Mouse (Mus musculus): ENCODE results near the gene Gm8439.
A peak's percentile ranks its signal among the peaks of the same experiment; 100 is the strongest.
"Not testable (repeated sequence)": the region's sequence is repeated elsewhere in the genome, so short reads cannot be mapped to it uniquely, and the experiment has no call there.

Gm8439 gene

GRCm38 (mm10) chr4:120588445-120588844, at the start of gene Gm8439:
Gene Gm8439, plus strand, starts transcription at chr4:120588745.
- DNase-seq (ENCODE audit: low read depth, low spot score): no peak

DNA sequence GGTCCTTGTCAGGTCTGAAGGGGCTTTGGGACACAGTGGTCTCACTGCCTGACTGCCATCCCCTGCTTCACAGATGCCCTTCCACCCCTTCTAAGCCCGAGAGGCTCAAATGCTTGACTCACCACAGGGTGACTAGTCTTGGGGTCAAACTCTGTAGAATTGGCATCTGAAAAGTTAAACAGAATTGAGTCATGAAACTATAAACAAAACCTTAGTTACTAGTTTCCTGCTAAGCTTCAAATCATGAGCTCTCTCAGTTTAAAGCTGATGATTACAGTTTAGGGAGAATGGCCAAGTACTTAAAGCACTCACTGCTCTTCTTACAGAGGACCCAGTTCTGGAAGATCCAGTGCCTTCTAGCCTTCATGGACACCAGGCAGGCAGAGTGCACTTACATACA, 43.6 kb upstream of the Gm8439 start:
- DNase-seq (ENCODE audit: low read depth, low spot score): no peak

DNA sequence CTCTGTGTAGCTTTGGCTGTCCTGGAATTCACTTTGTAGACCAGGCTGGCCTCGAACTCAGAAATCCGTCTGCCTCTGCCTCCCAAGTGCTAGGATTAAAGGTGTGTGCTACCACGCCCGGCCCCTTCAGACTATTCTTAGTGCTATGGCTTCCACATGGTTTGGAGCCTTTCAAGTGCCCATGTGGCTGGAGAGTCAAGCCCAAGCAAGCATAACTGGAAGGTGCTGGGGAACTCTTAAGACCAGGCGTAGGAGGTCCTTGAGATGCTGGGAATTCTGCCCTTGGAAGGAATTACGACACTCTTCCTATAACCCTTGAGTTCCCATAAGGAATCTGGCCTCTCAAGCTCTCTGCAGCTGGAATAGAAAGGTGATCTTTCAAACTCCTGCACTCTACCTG, 32.0 kb upstream of the Gm8439 start:
- DNase-seq (ENCODE audit: low read depth, low spot score): no peak

DNA sequence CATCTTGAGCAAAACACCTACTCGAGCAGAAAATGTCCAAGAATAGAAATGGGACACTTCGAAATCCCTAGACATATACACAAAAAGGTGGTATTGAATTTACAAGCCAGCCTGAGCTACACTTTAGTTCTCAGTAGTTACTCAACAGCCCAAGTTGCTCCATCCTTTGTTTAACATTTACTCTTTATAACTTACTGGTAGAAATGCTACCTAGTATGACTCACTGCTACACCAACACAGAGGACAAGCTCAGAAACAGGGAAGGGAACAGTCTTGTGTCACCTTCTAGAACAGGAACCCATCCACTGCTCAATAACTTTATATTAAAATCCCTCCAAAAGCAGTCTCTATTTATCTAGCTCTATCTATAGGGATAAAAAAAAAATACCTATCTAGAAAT, 22.8 kb upstream of the Gm8439 start:
- no peak for DNase-seq (ENCODE audit: low read depth, low spot score)

GRCm38 (mm10) chr4:120568005-120568404, 20.5 kb upstream of the Gm8439 start:
- no peak for DNase-seq (ENCODE audit: low read depth, low spot score)

GRCm38 (mm10) chr4:120569025-120569424, 19.5 kb upstream of the Gm8439 start:
- no peak for DNase-seq (ENCODE audit: low read depth, low spot score)

DNA sequence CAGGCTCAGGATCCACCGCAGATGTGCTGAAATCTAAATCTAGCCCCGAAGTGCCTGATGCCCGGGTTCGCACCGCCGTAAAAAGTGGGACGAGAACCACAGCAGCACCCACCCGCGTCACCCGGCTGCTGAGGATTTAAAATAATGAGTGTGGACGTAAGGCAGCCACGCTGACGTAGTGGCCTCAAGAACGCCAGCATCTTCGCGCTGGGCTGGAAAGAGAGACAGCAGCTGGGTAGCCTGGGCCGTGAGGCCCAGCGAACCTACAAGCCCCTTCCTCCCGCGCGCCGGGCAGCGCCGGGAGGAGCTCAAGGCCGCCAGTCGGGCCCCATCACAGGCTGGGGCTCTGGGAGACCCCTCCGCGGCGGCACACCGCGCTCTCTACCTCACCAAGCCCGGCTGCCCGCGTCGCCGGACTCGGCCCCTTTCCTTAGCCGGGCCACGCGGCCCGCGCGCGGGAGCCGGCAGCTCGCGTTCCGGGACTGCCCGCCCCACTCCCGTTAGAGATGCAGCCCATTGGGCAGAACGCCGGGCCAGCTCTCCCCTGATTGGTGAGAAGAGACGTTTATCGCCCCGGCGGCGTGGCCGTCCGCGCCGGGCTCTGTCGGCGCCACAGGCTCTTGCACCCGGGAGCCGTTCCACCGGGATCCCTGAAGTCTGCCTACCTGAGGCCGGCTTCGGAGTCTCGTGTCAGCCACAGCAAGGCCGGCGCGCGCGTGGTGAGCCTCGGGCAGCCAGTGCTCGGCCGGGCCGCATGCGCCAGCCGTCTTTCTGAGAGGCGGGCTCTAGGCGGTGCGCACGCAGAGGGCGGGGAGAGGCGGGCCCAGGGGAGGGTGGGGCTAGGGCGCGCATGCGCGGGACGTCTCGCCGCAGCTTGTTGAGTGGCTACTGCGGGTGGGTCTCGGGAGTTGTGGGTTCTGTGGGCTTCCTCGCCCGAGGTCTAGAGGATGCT, 18.8 kb upstream of the Gm8439 start, which contains the start of gene Ctps:
Gene Ctps (minus strand): TSS at position 791 of the 952 bp plus-strand sequence.
- peak; percentile 92 for DNase-seq (ENCODE audit: low read depth, low spot score)

GRCm38 (mm10) chr4:120570438-120571069, 18.0 kb upstream of the Gm8439 start:
- DNase-seq (ENCODE audit: low read depth, low spot score): no peak

- no peak for DNase-seq (ENCODE audit: low read depth, low spot score)
Measured at GRCm38 (mm10) chr4:120571070-120571464, 17.5 kb upstream of the Gm8439 start.

- DNase-seq (ENCODE audit: low read depth, low spot score): no peak
Measured at GRCm38 (mm10) chr4:120571691-120572090, 16.9 kb upstream of the Gm8439 start.

DNA sequence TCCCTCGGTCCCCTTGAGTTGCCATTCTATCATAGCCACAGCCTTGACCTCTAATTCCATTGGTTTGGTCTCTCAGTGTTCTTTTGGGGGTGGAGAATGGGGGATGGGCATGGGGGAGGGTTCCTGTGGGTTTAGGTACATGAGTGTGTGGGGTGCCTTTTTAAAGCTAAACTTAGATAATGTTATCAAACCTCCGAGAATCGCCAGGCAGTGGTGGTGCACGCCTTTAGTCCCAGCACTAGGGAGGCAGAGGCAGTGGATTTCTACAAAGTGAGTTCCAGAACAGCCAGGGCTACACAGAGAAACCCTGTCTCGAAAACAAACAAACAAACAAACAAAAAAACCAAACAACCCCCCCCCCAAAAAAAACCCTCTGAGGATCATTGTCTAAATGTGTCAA, 7.7 kb upstream of the Gm8439 start:
- DNase-seq (ENCODE audit: low read depth, low spot score): no peak

GRCm38 (mm10) chr4:120581711-120582110, 6.8 kb upstream of the Gm8439 start:
- DNase-seq (ENCODE audit: low read depth, low spot score): no peak

DNA sequence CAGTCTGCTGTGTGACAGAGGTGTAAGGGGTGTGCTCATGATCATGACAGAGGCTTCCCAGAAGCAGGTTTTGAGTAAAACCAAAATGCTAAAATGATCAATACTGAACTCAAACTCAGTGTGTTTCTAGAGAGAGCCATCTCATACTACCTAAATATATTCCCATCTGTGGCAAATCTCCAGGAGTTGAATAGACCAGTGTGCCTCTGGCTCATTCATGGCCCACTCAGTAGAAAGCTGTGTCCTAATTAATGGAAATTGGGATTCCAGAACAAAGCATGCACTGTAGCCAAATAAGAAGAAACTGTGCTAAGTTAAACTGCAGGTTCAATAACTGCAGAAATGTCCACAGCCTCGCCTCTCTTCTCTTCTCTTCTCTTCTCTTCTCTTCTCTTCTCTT, 1.6 kb upstream of the Gm8439 start:
- no peak for DNase-seq (ENCODE audit: low read depth, low spot score)

DNA sequence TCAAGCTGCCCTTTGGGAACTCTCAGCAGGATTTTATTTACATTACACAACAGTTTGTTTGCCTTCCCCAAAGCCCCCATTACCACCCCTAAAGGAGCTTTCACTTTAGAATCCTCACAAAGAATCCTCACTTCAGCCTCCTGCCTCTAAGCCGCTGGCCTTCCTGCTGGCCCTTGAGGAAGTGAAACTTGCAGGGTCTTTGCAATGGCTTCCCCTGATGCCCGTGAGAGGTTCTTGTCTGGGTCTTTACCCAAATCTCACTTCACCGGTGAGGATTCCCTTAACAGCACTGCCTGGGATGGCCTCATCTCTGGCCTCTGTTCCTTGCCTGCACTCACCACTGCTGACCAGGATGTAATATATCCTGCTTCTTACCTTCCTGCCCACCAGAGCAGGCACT, 525 bp downstream of the Gm8439 start:
- DNase-seq (ENCODE audit: low read depth, low spot score): no peak

DNA sequence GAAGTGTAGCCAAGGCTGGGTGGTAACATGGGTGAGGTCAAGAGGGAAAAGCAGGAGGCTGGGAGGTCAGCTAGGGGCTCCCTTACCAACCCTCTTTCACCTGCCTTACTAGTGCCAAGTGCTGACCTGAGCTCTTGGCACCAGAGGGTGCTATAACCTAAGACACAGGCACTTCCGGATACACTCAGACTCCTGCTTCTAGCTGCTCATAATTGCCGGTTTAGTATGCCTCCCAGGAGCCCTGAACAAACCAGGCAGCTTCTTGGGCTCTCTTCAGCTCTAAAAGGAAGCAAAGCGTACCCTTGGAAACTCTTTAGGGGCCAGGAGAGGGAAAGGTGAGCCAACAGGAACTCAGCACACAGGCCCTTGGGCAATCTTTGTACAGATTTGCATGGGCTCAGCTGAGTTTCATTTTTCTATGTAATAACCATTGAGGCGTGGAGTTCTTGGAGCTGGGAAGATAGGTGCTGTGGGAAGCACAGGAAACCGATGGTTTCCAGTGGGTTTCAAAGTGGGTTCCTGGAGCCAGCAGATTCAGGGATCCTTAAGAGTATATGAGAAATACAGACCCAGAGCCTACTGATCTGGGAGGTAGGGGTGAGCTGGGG, 1.4 kb downstream of the Gm8439 start:
- DNase-seq (ENCODE audit: low read depth, low spot score): peak; percentile 74

DNA sequence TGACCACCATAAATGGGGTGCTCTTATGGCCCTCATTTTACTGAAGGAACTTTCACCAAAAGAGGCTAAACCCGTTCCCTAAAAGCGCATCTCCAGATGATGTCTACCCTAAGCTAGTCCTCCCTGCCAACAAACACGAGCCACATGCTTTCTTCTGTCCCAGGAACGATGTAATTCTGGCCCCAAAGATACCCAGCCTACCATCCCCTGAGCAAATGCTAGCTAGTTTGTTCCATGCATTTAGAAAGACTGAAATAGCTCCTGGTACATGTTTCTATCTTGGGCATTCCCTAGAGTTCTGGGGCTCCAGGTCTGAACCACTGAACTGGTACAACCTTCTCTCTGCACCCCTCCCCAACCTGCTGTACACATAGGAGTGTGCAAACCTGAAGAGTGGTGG, 2.4 kb downstream of the Gm8439 start:
- DNase-seq (ENCODE audit: low read depth, low spot score): no peak

GRCm38 (mm10) chr4:120596210-120596609, 7.7 kb downstream of the Gm8439 start:
- not testable (repeated sequence) for DNase-seq (ENCODE audit: low read depth, low spot score)

GRCm38 (mm10) chr4:120598922-120599321, 10.4 kb downstream of the Gm8439 start:
- no peak for DNase-seq (ENCODE audit: low read depth, low spot score)

- DNase-seq (ENCODE audit: low read depth, low spot score): no peak
Measured at GRCm38 (mm10) chr4:120601774-120602173, 13.2 kb downstream of the Gm8439 start.

GRCm38 (mm10) chr4:120602669-120603068, 14.1 kb downstream of the Gm8439 start:
- no peak for DNase-seq (ENCODE audit: low read depth, low spot score)

- DNase-seq (ENCODE audit: low read depth, low spot score): no peak
Measured at GRCm38 (mm10) chr4:120606941-120607340, 18.4 kb downstream of the Gm8439 start.

GRCm38 (mm10) chr4:120611005-120611404, 22.5 kb downstream of the Gm8439 start:
- no peak for DNase-seq (ENCODE audit: low read depth, low spot score)
